ENCODE assay signal across 11 mouse cellular contexts in genomic region chr16:78619386-78619785, GRCm38 (mm10). TPM values are rescaled to one million over a fixed set of nuclear protein-coding genes. Genes with fewer than 3 reads are reported as not detected.
DNase-seq lines count a peak whose midpoint lies in the region; ATAC-seq and TF ChIP-seq lines count a peak whose summit lies in the region.
"Had no signal": no experiment of that assay in that cellular context is flagged by ENCODE, and none has a peak within 500 bp of the region (broad histone marks: within the 10 kb centered on the region; RNA-seq: fewer than 3 reads in every experiment).

No protein-coding gene starts in this region.

- H3K36me3 ChIP-seq in heart, postnatal 0 days (replicated peaks; ENCODE audit: control insufficient read depth, insufficient read depth, low read length) = no peaks in the 10 kb centered on the region
- H3K36me3 ChIP-seq in stomach, embryonic 16.5 days (ENCODE audit: control insufficient read depth, insufficient read depth, low read length) = no peaks in the 10 kb centered on the region
- H3K36me3 ChIP-seq: hindbrain, embryonic 15.5 days; lung, embryonic 15.5 days; neural tube, embryonic 13.5 days had no signal

- no peak overlapping the region for H3K27ac ChIP-seq in heart, postnatal 0 days (ENCODE audit: low read depth)
- H3K27ac ChIP-seq in stomach, embryonic 16.5 days (ENCODE audit: low read length) = no peak overlapping the region
- H3K27ac ChIP-seq: hindbrain, embryonic 15.5 days; lung, embryonic 15.5 days; neural tube, embryonic 13.5 days had no signal

- 43% methylated on average over 5 of the region's 5 CpGs for WGBS in heart, postnatal 0 days
- 65% methylated on average over 5 of the region's 5 CpGs for WGBS in stomach, embryonic 16.5 days

- H3K9ac ChIP-seq in heart, postnatal 0 days (replicated peaks; ENCODE audit: low read depth, low read length) = no peak overlapping the region
- H3K9ac ChIP-seq in stomach, embryonic 16.5 days (ENCODE audit: low read length) = no peak overlapping the region
- H3K9ac ChIP-seq: hindbrain, embryonic 15.5 days; lung, embryonic 15.5 days; neural tube, embryonic 13.5 days had no signal

- H3K27me3 ChIP-seq in heart, postnatal 0 days (ENCODE audit: control insufficient read depth, insufficient read depth, low read length) = no peaks in the 10 kb centered on the region
- no peaks in the 10 kb centered on the region for H3K27me3 ChIP-seq in stomach, embryonic 16.5 days (ENCODE audit: control insufficient read depth, insufficient read depth, low read length)
- H3K27me3 ChIP-seq: hindbrain, embryonic 15.5 days; lung, embryonic 15.5 days; neural tube, embryonic 13.5 days had no signal

- no peak for TF ChIP-seq EP300 in heart, postnatal 0 days (IDR thresholded peaks at IDR 0.05; ENCODE audit: low read depth)

- DNase-seq in ovary, adult 18-20 months (ENCODE audit: low spot score) = peak; percentile 36
- DNase-seq in ovary, postnatal 36 days (ENCODE audit: low spot score) = no peak
- peak; percentile 46 for DNase-seq in T-cell, adult 2 months (ENCODE audit: low spot score)
- DNase-seq in heart, postnatal 0 days (ENCODE audit: low spot score) = no peak
- no peak for DNase-seq in neural tube, embryonic 10.5 days (ENCODE audit: extremely low spot score, low spot score)
- DNase-seq in layer of hippocampus, adult 11-12 months (ENCODE audit: low spot score) = no peak
- DNase-seq in left cerebral cortex, adult 18-20 months (ENCODE audit: low spot score in 2 of 2) = no peak

- no peak overlapping the region for H3K4me2 ChIP-seq in heart, postnatal 0 days (ENCODE audit: low read depth, low read length)
- H3K4me2 ChIP-seq in stomach, embryonic 16.5 days (ENCODE audit: low read depth, low read length) = no peak overlapping the region
- H3K4me2 ChIP-seq: hindbrain, embryonic 15.5 days; lung, embryonic 15.5 days; neural tube, embryonic 13.5 days had no signal

- TF ChIP-seq CTCF in heart, postnatal 0 days (IDR thresholded peaks at IDR 0.05; ENCODE audit: low read depth) = no peak

- H3K4me1 ChIP-seq in heart, postnatal 0 days (ENCODE audit: control insufficient read depth, insufficient read depth) = 0 out of 2 replicates have a peak, but pooled peaks cover 3% of the 10 kb centered on the region
- H3K4me1 ChIP-seq in stomach, embryonic 16.5 days (ENCODE audit: control insufficient read depth, insufficient read depth, low read length) = no peaks in the 10 kb centered on the region
- H3K4me1 ChIP-seq: hindbrain, embryonic 15.5 days; lung, embryonic 15.5 days; neural tube, embryonic 13.5 days had no signal

- no peaks in the 10 kb centered on the region for H3K9me3 ChIP-seq in heart, postnatal 0 days (replicated peaks; ENCODE audit: control insufficient read depth, low read length)
- H3K9me3 ChIP-seq in stomach, embryonic 16.5 days (replicated peaks; ENCODE audit: control insufficient read depth, low read length) = no peaks in the 10 kb centered on the region
- H3K9me3 ChIP-seq: hindbrain, embryonic 15.5 days; lung, embryonic 15.5 days; neural tube, embryonic 13.5 days had no signal

- H3K4me3 ChIP-seq in heart, postnatal 0 days (ENCODE audit: low read depth, low read length) = no peak overlapping the region
- H3K4me3 ChIP-seq in stomach, embryonic 16.5 days (replicated peaks; ENCODE audit: low read length) = no peak overlapping the region
- H3K4me3 ChIP-seq: hindbrain, embryonic 15.5 days; lung, embryonic 15.5 days; neural tube, embryonic 13.5 days had no signal

- ATAC-seq in heart, postnatal 0 days (ENCODE audit: insufficient read depth, low read depth) = 0 out of 2 replicates have a peak, but pooled peaks have one; percentile 30
- peak; percentile 47; the same call in 1 of the 2 replicates for ATAC-seq in stomach, embryonic 16.5 days (ENCODE audit: insufficient read depth, low FRiP score)

RNA-seq across cellular contexts. Expression of gene D16Ertd472e, which starts 42.9 kb away (rescaled TPM):
- 8.4 and 13.4 TPM in 2 replicates for total RNA-seq in heart, postnatal 0 days (2014; rRNA removed; ENCODE audit: low replicate concordance)
- 4.5 and 5.1 TPM in 2 replicates for polyA plus RNA-seq in heart, postnatal 0 days (2015; fragmentation: Nextera tagmentation; extraction: Ambion mirVana)
- 12.8 TPM in 2 replicates for polyA plus RNA-seq in stomach, embryonic 16.5 days (2015; fragmentation: Nextera tagmentation; extraction: Ambion mirVana)
- 1 to 10 TPM; 7.8 to 9.4 TPM for total RNA-seq in left cerebral cortex, adult 18-20 months (2021)

Comparison
In these comparisons a context has a peak if more than half of its experiments do, and no peak if none do; other contexts are left out.
1. DNase-seq: peak in ovary, adult 18-20 months (single experiment) and T-cell, adult 2 months (single experiment); none in ovary, postnatal 36 days (single experiment), heart, postnatal 0 days (single experiment), neural tube, embryonic 10.5 days (single experiment), layer of hippocampus, adult 11-12 months (single experiment) and left cerebral cortex, adult 18-20 months (0 of 2).